Mouse (Mus musculus) MEL (cell line): ENCODE results near the gene Angptl6. TPM values are rescaled to one million over a fixed set of nuclear protein-coding genes. Genes with fewer than 3 reads are reported as not detected.

Experiments
- DNase-seq: peaks from one replicate; pipeline ENCODE4 v3.0.0; 2011; ENCODE audit warnings: low read depth, low spot score
- H3K27ac ChIP-seq: 2 replicates; pipeline ENCODE4 v1.5.1; 2012; ENCODE audit warnings: low read depth, mild to moderate bottlenecking, control low read depth, low read length, moderate library complexity; ENCODE audit not compliant: control insufficient read depth
- H3K27me3 ChIP-seq, 2 experiments: fragments of 150-350 bp in 1 of 2; sonication (generic) in 1 of 2; 2 replicates each; pipeline ENCODE4 v1.6.1; 2012; ENCODE audit warnings: low read length in 2 of 2, mild to moderate bottlenecking in 2 of 2, improper control_type of control experiment in 1 of 2, moderate library complexity in 1 of 2; ENCODE audit not compliant: insufficient read depth in 2 of 2, control insufficient read depth in 1 of 2
- H3K36me3 ChIP-seq, 2 experiments: 2 replicates each; pipeline ENCODE4 v1.6.1; 2012 to 2014; ENCODE audit warnings: low read length in 2 of 2, improper control_type of control experiment in 1 of 2, inconsistent platforms in 1 of 2, mild to moderate bottlenecking in 1 of 2; ENCODE audit not compliant: insufficient read depth in 2 of 2, control insufficient read depth in 1 of 2
- H3K4me1 ChIP-seq, 2 experiments: fragments of 150-350 bp in 1 of 2; sonication (generic) in 1 of 2; 2 replicates each; pipeline ENCODE4 v1.6.1; 2012; ENCODE audit warnings: low read length in 2 of 2, improper control_type of control experiment in 1 of 2, mild to moderate bottlenecking in 1 of 2; ENCODE audit not compliant: insufficient read depth in 2 of 2, control insufficient read depth in 1 of 2
- H3K4me3 ChIP-seq, 2 experiments: fragments of 150-350 bp in 1 of 2; sonication (generic) in 1 of 2; 2 replicates each; pipeline ENCODE4 v1.5.1; 2012; ENCODE audit warnings: low read depth in 2 of 2, low read length in 2 of 2, mild to moderate bottlenecking in 2 of 2, moderate library complexity in 2 of 2, control low read depth in 1 of 2, improper control_type of control experiment in 1 of 2; ENCODE audit not compliant: control insufficient read depth in 1 of 2, insufficient read depth in 1 of 2
- H3K79me2 ChIP-seq: 2 replicates; pipeline ENCODE4 v1.6.1; 2012; ENCODE audit warnings: mild to moderate bottlenecking, low read length, moderate library complexity; ENCODE audit not compliant: control insufficient read depth, poor library complexity, insufficient read depth
- H3K9ac ChIP-seq: 2 replicates; pipeline ENCODE4 v1.6.1; 2012; ENCODE audit warnings: low read depth, mild to moderate bottlenecking, control low read depth, low read length, moderate library complexity; ENCODE audit not compliant: control insufficient read depth, poor library complexity, severe bottlenecking
- H3K9me3 ChIP-seq: fragments of 150-350 bp; sonication (generic); replicated peaks from 2 replicates; pipeline ENCODE4 v1.6.1; 2012; ENCODE audit warnings: mild to moderate bottlenecking, low read length, improper control_type of control experiment, moderate library complexity; ENCODE audit not compliant: insufficient read depth
- CTCF ChIP-seq, 3 experiments: IDR thresholded peaks in 2 of 3; conservative IDR thresholded peaks in 1 of 3; 2 replicates each; pipeline ENCODE4 v1.5.1; 2011 to 2012; ENCODE audit warnings: low read length in 3 of 3, low read depth in 2 of 3, mild to moderate bottlenecking in 2 of 3, improper control_type of control experiment in 1 of 3, inconsistent platforms in 1 of 3, mixed read lengths in 1 of 3, moderate library complexity in 1 of 3; ENCODE audit not compliant: control insufficient read depth in 1 of 3, insufficient read depth in 1 of 3, poor library complexity in 1 of 3, severe bottlenecking in 1 of 3
- GABPA ChIP-seq: IDR thresholded peaks from 2 replicates; pipeline ENCODE4 v1.6.1; 2012; ENCODE audit warnings: low read depth, mild to moderate bottlenecking, inconsistent platforms, low read length, improper control_type of control experiment, moderate library complexity
- GATA1 ChIP-seq: IDR thresholded peaks from 2 replicates; pipeline ENCODE4 v1.6.1; 2011; ENCODE audit warnings: low read depth, low read length, improper control_type of control experiment
- MAFK ChIP-seq: IDR thresholded peaks from 2 replicates; pipeline ENCODE4 v1.6.1; 2011; ENCODE audit warnings: low read depth, mild to moderate bottlenecking, low read length, improper control_type of control experiment, borderline replicate concordance
- MXI1 ChIP-seq: IDR thresholded peaks from 2 replicates; pipeline ENCODE4 v1.6.1; 2011; ENCODE audit warnings: mild to moderate bottlenecking, low read depth, low read length, improper control_type of control experiment
- POLR2A ChIP-seq, 2 experiments: IDR thresholded peaks; 2 replicates each; pipeline ENCODE4 v1.6.1; 2011 to 2012; ENCODE audit warnings: low read length in 2 of 2, mild to moderate bottlenecking in 2 of 2, control low read depth in 1 of 2, improper control_type of control experiment in 1 of 2, low read depth in 1 of 2, moderate library complexity in 1 of 2; ENCODE audit not compliant: control insufficient read depth in 1 of 2, insufficient read depth in 1 of 2, poor library complexity in 1 of 2
- POLR2AphosphoS5 ChIP-seq: IDR thresholded peaks from 2 replicates; pipeline ENCODE4 v1.6.1; 2012; ENCODE audit warnings: low read depth, borderline replicate concordance, mild to moderate bottlenecking, inconsistent platforms, low read length, moderate library complexity, mixed read lengths
- TBP ChIP-seq: IDR thresholded peaks from 2 replicates; pipeline ENCODE4 v1.8.0; 2011; ENCODE audit warnings: low read depth, low read length, improper control_type of control experiment
- ZMIZ1 ChIP-seq: IDR thresholded peaks from 2 replicates; pipeline ENCODE4 v1.6.1; 2012; ENCODE audit warnings: low read depth, mild to moderate bottlenecking, inconsistent platforms, low read length, improper control_type of control experiment, moderate library complexity
- polyA plus RNA-seq, 2 experiments: library from polyadenylated mRNA; stranded (reverse) in 1 of 2; unstranded in 1 of 2; fragments of >175 nt in 1 of 2; fragments of >200 nt in 1 of 2; gene quantifications; 2 replicates each; pipeline versions ENCODE4 v1.2.1 to v1.2.4; 2012; ENCODE audit warnings: low replicate concordance in 2 of 2, low read depth in 1 of 2; ENCODE audit not compliant: insufficient read length in 2 of 2, insufficient read depth in 1 of 2, missing spikeins in 1 of 2
- total RNA-seq: library from RNA; depleted of rRNA; stranded (reverse); fragments of 300-350 nt; gene quantifications from 2 replicates; pipeline ENCODE4 v1.2.3, GENCODE M21; 2012

Gene Angptl6
- total and polyA plus RNA-seq, 3 experiments: 10.9 to 22.6 TPM; not detected in 1

DNA sequence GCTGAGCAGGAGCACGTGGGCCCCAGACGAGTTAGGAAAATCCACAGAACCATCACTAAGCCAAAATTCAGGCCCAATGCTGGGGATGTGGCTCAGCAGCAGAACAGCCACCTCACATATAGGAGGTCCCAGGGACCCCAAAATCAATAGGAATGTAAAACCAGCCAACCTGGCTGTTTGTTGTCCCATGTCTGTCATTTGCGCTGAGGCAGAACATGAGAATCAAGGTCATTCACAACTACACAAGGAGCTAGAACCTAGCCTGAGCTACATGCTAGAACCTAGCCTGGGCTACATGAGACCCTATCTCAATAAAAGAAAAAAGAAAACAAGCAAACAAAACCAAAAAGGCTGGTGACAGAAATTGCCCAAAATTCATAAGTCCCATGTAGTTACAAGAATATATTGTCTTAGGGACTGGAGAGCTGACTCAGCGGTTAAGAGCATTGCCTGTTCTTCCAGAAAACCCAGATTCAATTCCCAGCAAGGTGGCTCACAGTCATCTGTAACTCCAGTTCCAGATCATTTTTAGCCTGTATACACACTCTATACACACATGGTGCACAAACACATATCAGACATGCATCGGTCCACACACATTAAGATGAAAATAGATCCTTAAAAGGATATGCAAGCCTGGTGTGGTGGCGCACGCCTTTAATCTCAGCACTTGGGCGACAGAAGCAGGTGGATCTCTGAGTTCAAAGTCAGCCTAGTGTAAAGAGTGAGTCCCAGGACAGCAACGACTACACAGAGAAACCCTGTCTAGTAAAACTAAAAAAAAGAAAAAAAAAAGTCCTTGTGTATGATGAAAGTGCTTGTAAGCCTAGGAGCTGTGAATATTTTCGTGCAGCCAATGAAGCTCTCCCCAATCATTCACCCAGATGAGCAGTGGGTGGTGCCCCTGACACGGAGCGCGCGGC, 2.1 kb downstream of the Angptl6 start:
- Histone ChIP-seq H3K4me1 (peaks cover 8 to 30% of the 10 kb centered on the region in 2 experiments; a peak in 3 of 4 replicates), H3K27ac (peak overlapping the region; percentile 92), H3K9me3 (no peaks in the 10 kb centered on the region), H3K4me3 (peak overlapping the region; percentile 54 to 56), H3K36me3 (peaks cover 6 to 17% of the 10 kb centered on the region in 2 experiments), H3K9ac (peak overlapping the region; percentile 74)
- DNase-seq: no peak
- no peak for TF ChIP-seq MXI1
- TF ChIP-seq TBP: peak; percentile 96
- no peak for TF ChIP-seq ZMIZ1
- TF ChIP-seq, all 39 proteins: peak for 1
- Histone ChIP-seq H3K27me3 (no peaks in the 10 kb centered on the region), H3K79me2 (peaks cover 10% of the 10 kb centered on the region)

- TF ChIP-seq GABPA: no peak
- TF ChIP-seq CTCF (IDR thresholded peaks at IDR 0.05 in 2 of 3, conservative IDR thresholded peaks at IDR 0.05 in 1 of 3; ENCODE audit: control insufficient read depth in 1 of 3, insufficient read depth in 1 of 3, low read depth in 2 of 3, low read length in 3 of 3, poor library complexity in 1 of 3, severe bottlenecking in 1 of 3): no peak
- TF ChIP-seq GATA1: 0 out of 2 replicates have a peak, but pooled peaks have one; percentile 9
- H3K27me3 ChIP-seq: no peaks in the 10 kb centered on the region
- H3K9ac ChIP-seq: peak overlapping the region; percentile 74
- peak overlapping the region; percentile 54 to 56 for H3K4me3 ChIP-seq
- peaks cover 14 to 25% of the 10 kb centered on the region in 2 experiments for H3K36me3 ChIP-seq
- peaks cover 10% of the 10 kb centered on the region for H3K79me2 ChIP-seq
- H3K27ac ChIP-seq: peak overlapping the region; percentile 92
- peaks cover 17 to 39% of the 10 kb centered on the region in 2 experiments for H3K4me1 ChIP-seq
- H3K9me3 ChIP-seq: no peaks in the 10 kb centered on the region
- peak; percentile 61 for DNase-seq
Observed at GRCm38 (mm10) chr9:20876318-20877117, 3.0 kb downstream of the Angptl6 start.

DNA sequence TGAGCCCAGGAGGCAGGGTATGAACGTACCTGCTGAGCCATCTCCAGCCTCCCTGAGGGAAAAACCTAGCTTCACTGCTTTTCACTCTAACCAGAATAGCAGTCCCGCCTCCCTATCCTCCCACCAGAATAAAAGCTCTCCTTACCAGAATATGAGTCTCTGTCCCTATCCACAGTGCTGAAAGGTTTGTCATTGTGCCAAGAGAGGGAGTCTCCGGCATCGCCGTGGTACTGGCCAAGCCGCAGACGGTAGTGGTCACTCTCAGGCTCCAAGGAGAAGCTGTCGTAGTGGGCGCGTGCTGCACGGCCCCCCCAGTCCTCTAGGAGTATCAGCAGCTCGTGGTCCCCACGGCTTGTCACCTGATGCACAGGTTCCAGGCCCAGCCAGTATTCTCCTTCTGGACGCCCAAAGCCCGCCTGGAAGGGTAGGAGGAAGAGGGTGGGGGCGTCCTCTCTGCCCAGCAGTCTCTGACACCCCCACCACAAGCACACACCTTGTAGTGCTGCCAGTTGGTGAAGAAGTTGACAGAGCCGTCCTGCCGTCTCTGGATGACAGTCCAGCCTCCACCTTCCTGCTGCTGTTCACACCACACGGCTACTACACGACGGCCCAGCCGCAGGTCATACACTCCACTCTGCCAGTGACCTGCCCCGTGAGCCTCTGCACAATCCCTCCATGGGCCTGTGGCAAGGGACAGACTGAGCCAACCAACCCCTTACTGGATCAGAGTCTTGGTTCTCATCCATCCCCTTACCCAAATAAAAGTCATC, 4.3 kb downstream of the Angptl6 start:
- H3K9ac ChIP-seq: no peak overlapping the region
- peak in 1 of 2 experiments; percentile 44; a peak in 2 of 4 replicates for TF ChIP-seq POLR2A (IDR thresholded peaks at IDR 0.05; ENCODE audit: control insufficient read depth in 1 of 2, insufficient read depth in 1 of 2, low read depth in 1 of 2, low read length in 2 of 2, poor library complexity in 1 of 2)
- TF ChIP-seq MAFK: no peak
- 0 out of 2 replicates have a peak, but pooled peaks have one; percentile 44 for TF ChIP-seq POLR2AphosphoS5
- TF ChIP-seq, all 39 proteins: peak for 2
- Histone ChIP-seq H3K27ac (no peak overlapping the region), H3K4me3 (no peak overlapping the region), H3K79me2 (peaks cover 12% of the 10 kb centered on the region), H3K27me3 (no peaks in the 10 kb centered on the region), H3K36me3 (peaks cover 22 to 33% of the 10 kb centered on the region in 2 experiments), H3K9me3 (no peaks in the 10 kb centered on the region), H3K4me1 (peaks cover 17 to 52% of the 10 kb centered on the region in 2 experiments)
- DNase-seq: peak; percentile 80
